Mouse (Mus musculus) testis, adult 2 months (tissue): ENCODE data around the gene Sptssa. TPM values are rescaled to one million over a fixed set of nuclear protein-coding genes. Genes with fewer than 3 reads are reported as not detected.
A peak's percentile ranks its signal among the peaks of the same experiment; 100 is the strongest.
"Not testable (repeated sequence)": the region's sequence is repeated elsewhere in the genome, so short reads cannot be mapped to it uniquely, and the experiment has no call there.

ENCODE experiments used
- H3K27ac ChIP-seq: fragments of 200-500 bp; 2 replicates; pipeline ENCODE4 v1.5.1; 2012; ENCODE audit warnings: low read depth, low read length; ENCODE audit not compliant: control insufficient read depth, insufficient read depth
- H3K27me3 ChIP-seq: fragments of 200-500 bp; 2 replicates; pipeline ENCODE4 v1.6.1; 2012; ENCODE audit warnings: mild to moderate bottlenecking, low read length, moderate library complexity; ENCODE audit not compliant: control insufficient read depth, insufficient read depth
- H3K36me3 ChIP-seq: fragments of 200-500 bp; 2 replicates; pipeline ENCODE4 v1.6.1; 2012; ENCODE audit warnings: mild to moderate bottlenecking, low read length; ENCODE audit not compliant: control insufficient read depth, insufficient read depth
- H3K4me1 ChIP-seq: fragments of 200-500 bp; 2 replicates; pipeline ENCODE4 v1.6.1; 2012; ENCODE audit warnings: low read length; ENCODE audit not compliant: control insufficient read depth, insufficient read depth
- H3K4me3 ChIP-seq: fragments of 200-500 bp; 2 replicates; pipeline ENCODE4 v1.5.1; 2012; ENCODE audit warnings: low read depth, mild to moderate bottlenecking, low read length, moderate library complexity, mixed read lengths; ENCODE audit not compliant: control insufficient read depth
- CTCF ChIP-seq: fragments of 200-500 bp; IDR thresholded peaks from 2 replicates; pipeline ENCODE4 v1.5.1; 2012; ENCODE audit warnings: low read depth, mild to moderate bottlenecking, inconsistent platforms, low read length, moderate library complexity; ENCODE audit not compliant: control insufficient read depth, insufficient read depth, insufficient replicate concordance
- POLR2A ChIP-seq: fragments of 200-500 bp; IDR thresholded peaks from 2 replicates; pipeline ENCODE4 v1.6.1; 2012; ENCODE audit warnings: low read depth, mild to moderate bottlenecking, inconsistent platforms, low read length, moderate library complexity; ENCODE audit not compliant: control insufficient read depth
- polyA plus RNA-seq: library from polyadenylated mRNA; depleted of rRNA; stranded (reverse); fragments of >200 nt; gene quantifications from 2 replicates; pipeline ENCODE4 v1.2.3, GENCODE M21; 2012

Sptssa gene
- polyA plus RNA-seq, 1 experiment = 25.1 TPM

- H3K4me1 ChIP-seq = no peaks in the 10 kb centered on the region
- no peak for TF ChIP-seq CTCF
- TF ChIP-seq POLR2A = no peak
- no peak overlapping the region for H3K27ac ChIP-seq
- H3K27me3 ChIP-seq = no peaks in the 10 kb centered on the region
- H3K4me3 ChIP-seq = no peak overlapping the region
- no peaks in the 10 kb centered on the region for H3K36me3 ChIP-seq
These were observed 9.2 kb upstream of the Sptssa start for GRCm38 (mm10) chr12:54665526-54665925.

DNA sequence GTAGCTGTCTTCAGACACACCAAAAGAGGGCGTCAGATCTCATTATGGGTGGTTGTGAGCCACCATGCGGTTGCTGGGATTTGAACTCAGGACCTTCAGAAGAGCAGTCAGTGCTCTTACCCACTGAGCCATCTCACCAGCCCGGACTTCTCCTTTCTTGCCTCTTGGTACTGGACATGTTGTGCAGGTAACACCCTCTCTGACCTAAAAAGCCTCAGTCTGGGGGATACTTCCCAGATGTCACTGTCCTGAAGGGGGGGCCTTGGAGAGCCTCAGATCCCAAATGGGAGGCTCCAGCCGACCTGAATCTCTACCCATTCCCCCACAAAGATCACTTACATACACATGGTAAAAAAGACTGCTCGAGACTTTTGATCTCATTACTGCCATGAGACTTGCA lies 5.1 kb upstream of the Sptssa start:
- not testable (repeated sequence) for H3K27ac ChIP-seq, H3K27me3 ChIP-seq, H3K4me3 ChIP-seq

GRCm38 (mm10) chr12:54659901-54660300 lies 3.5 kb upstream of the Sptssa start:
- H3K4me1 ChIP-seq = peaks cover 5% of the 10 kb centered on the region
- TF ChIP-seq POLR2A (no peak), CTCF (no peak)
- no peaks in the 10 kb centered on the region; the same call in 1 of the 2 replicates for H3K36me3 ChIP-seq
- no peaks in the 10 kb centered on the region for H3K27me3 ChIP-seq
- H3K4me3 ChIP-seq = no peak overlapping the region
- no peak overlapping the region for H3K27ac ChIP-seq

More for the DNA sequence above, 5.1 kb upstream of the Sptssa start:
- not testable (repeated sequence) for H3K4me1 ChIP-seq, H3K36me3 ChIP-seq

- no peaks in the 10 kb centered on the region for H3K27me3 ChIP-seq
- peaks cover 5% of the 10 kb centered on the region for H3K4me1 ChIP-seq
- H3K4me3 ChIP-seq = no peak overlapping the region; the same call in 1 of the 2 replicates
- no peaks in the 10 kb centered on the region; the same call in 1 of the 2 replicates for H3K36me3 ChIP-seq
- no peak overlapping the region for H3K27ac ChIP-seq
- TF ChIP-seq POLR2A = no peak
- no peak for TF ChIP-seq CTCF
These were observed 2.2 kb upstream of the Sptssa start for GRCm38 (mm10) chr12:54658425-54659092.

DNA sequence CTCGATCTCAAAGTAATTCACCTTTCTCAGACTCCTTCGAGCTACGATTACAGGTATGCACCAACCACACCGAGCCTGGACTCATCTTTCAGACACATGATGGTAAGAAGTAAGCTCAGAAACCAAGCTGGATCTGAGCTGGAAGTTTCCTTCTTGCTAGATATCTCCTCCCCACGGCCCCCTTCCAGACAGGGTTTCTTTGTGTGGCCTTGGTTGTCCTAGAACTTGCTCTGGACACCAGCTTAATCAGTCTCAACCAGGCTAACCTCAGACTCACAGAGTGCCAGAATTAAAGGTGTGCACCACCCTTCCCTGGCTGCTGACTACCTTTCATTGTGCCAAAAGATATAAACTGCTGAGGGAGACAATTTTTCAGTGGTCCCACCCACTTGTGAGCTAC lies 1.6 kb upstream of the Sptssa start:
- H3K27ac ChIP-seq = no peak overlapping the region
- peaks cover 5% of the 10 kb centered on the region for H3K4me1 ChIP-seq
- peak overlapping the region; percentile 76; the same call in 1 of the 2 replicates for H3K4me3 ChIP-seq
- H3K27me3 ChIP-seq = no peaks in the 10 kb centered on the region
- no peak for TF ChIP-seq POLR2A
- TF ChIP-seq CTCF = no peak
- no peaks in the 10 kb centered on the region; the same call in 1 of the 2 replicates for H3K36me3 ChIP-seq

GRCm38 (mm10) chr12:54657226-54657625 lies 853 bp upstream of the Sptssa start:
- peak overlapping the region; percentile 89 for H3K27ac ChIP-seq
- H3K36me3 ChIP-seq = no peaks in the 10 kb centered on the region; the same call in 1 of the 2 replicates
- no peaks in the 10 kb centered on the region for H3K27me3 ChIP-seq
- TF ChIP-seq CTCF = no peak
- no peak for TF ChIP-seq POLR2A
- H3K4me1 ChIP-seq = peaks cover 9% of the 10 kb centered on the region
- peak overlapping the region; percentile 76 for H3K4me3 ChIP-seq

GRCm38 (mm10) chr12:54656039-54656395 lies 356 bp downstream of the Sptssa start:
- Histone ChIP-seq H3K36me3 (no peaks in the 10 kb centered on the region; the same call in 1 of the 2 replicates), H3K27me3 (no peaks in the 10 kb centered on the region), H3K4me3 (peak overlapping the region; percentile 76), H3K4me1 (peaks cover 13% of the 10 kb centered on the region), H3K27ac (peak overlapping the region; percentile 65)
- TF ChIP-seq CTCF = no peak
- TF ChIP-seq POLR2A = no peak; the same call in 1 of the 2 replicates
